Mouse (Mus musculus) liver, embryonic 14.5 days (tissue): ENCODE measurements around the gene Igfbp2.

Experiments used
- CTCF ChIP-seq: IDR thresholded peaks from 2 replicates; pipeline ENCODE4 v1.5.1; 2016; ENCODE audit warnings: antibody characterized with exemption, low read depth, control low read depth
- EP300 ChIP-seq: IDR thresholded peaks from 2 replicates; pipeline ENCODE4 v1.6.1; 2016; ENCODE audit warnings: antibody characterized with exemption, low read depth

- TF ChIP-seq CTCF (no peak), EP300 (no peak)
These were observed 51.4 kb downstream of the Igfbp2 start for GRCm38 (mm10) chr1:72875708-72876107.
